Comparison of ENCODE assay signal across 8 mouse cellular contexts in genomic region chr6:61180756-61181191, GRCm38 (mm10). TPM values are rescaled to one million over a fixed set of nuclear protein-coding genes. Genes with fewer than 3 reads are reported as not detected.
DNase-seq lines count a peak whose midpoint lies in the region; ATAC-seq and TF ChIP-seq lines count a peak whose summit lies in the region.

No protein-coding gene starts in this region.

- peak overlapping the region; percentile 98 for H3K4me3 ChIP-seq in cerebellum, adult 2 months (replicated peaks; ENCODE audit: insufficient read depth, low read depth, low read length)
- peak overlapping the region; percentile 80 for H3K4me3 ChIP-seq in ES-E14 (ENCODE audit: insufficient read depth in 1 of 2, low read depth in 1 of 2, low read length in 2 of 2, poor library complexity in 1 of 2, severe bottlenecking in 1 of 2)
- H3K4me3 ChIP-seq in forebrain, embryonic 15.5 days: peak overlapping the region; percentile 79
- peak overlapping the region; percentile 81 for H3K4me3 ChIP-seq in intestine, embryonic 16.5 days (ENCODE audit: low read length)
- H3K4me3 ChIP-seq in limb, embryonic 13.5 days: peak overlapping the region; percentile 76
- H3K4me3 ChIP-seq in midbrain, postnatal 0 days (ENCODE audit: low read depth, low read length): peak overlapping the region; percentile 88

- TF ChIP-seq POLR2A in cerebellum, adult 2 months (IDR thresholded peaks at IDR 0.05; ENCODE audit: borderline replicate concordance, insufficient read depth, low read length): no peak

- peaks cover 4% of the 10 kb centered on the region; the same call in 1 of the 2 replicates for H3K4me1 ChIP-seq in cerebellum, adult 2 months (ENCODE audit: control insufficient read depth, insufficient read depth, low read length)
- H3K4me1 ChIP-seq in ES-E14 (ENCODE audit: control insufficient read depth in 2 of 2, insufficient read depth in 2 of 2, low read length in 2 of 2, poor library complexity in 1 of 2): no peaks in the 10 kb centered on the region
- peaks cover 51% of the 10 kb centered on the region for H3K4me1 ChIP-seq in forebrain, embryonic 15.5 days
- H3K4me1 ChIP-seq in intestine, embryonic 16.5 days (ENCODE audit: control insufficient read depth, insufficient read depth, low read length): no peaks in the 10 kb centered on the region
- peaks cover 20% of the 10 kb centered on the region for H3K4me1 ChIP-seq in limb, embryonic 13.5 days
- no peaks in the 10 kb centered on the region for H3K4me1 ChIP-seq in midbrain, postnatal 0 days (ENCODE audit: insufficient read depth, low read length)

- in situ Hi-C loops in ES-E14 (cut with MboI; ENCODE audit: low sequenced_read_pairs in 2 of 2, unreplicated experiment in 2 of 2): no loop called here

- H3K4me2 ChIP-seq in forebrain, embryonic 15.5 days (replicated peaks): peak overlapping the region; percentile 51
- H3K4me2 ChIP-seq in intestine, embryonic 16.5 days (ENCODE audit: low read depth, low read length): peak overlapping the region; percentile 96
- peak overlapping the region; percentile 93 for H3K4me2 ChIP-seq in limb, embryonic 13.5 days (replicated peaks)
- peak overlapping the region; percentile 71 for H3K4me2 ChIP-seq in midbrain, postnatal 0 days (ENCODE audit: low read depth, low read length, poor library complexity, severe bottlenecking)

- DNase-seq in cerebellum, adult 2 months: peak in 1 of 2 experiments; percentile 57
- DNase-seq in cerebellum, adult 9-11 months: no peak
- no peak for DNase-seq in ES-E14 (ENCODE audit: low read depth, low spot score)
- peak; percentile 36 for DNase-seq in midbrain, postnatal 0 days (ENCODE audit: low spot score)
- peak; percentile 20 for DNase-seq in thymus, postnatal 14 days

- H3K27ac ChIP-seq in cerebellum, adult 2 months (ENCODE audit: insufficient read depth, low read length): peak overlapping the region; percentile 60; the same call in 1 of the 2 replicates
- no peak overlapping the region for H3K27ac ChIP-seq in ES-E14 (ENCODE audit: insufficient read depth, low read depth, low read length, poor library complexity, severe bottlenecking)
- peak overlapping the region; percentile 96 for H3K27ac ChIP-seq in forebrain, embryonic 15.5 days (replicated peaks)
- H3K27ac ChIP-seq in intestine, embryonic 16.5 days (ENCODE audit: low read length): peak overlapping the region; percentile 70
- peak overlapping the region; percentile 74 for H3K27ac ChIP-seq in limb, embryonic 13.5 days
- peak overlapping the region; percentile 85 for H3K27ac ChIP-seq in midbrain, postnatal 0 days (ENCODE audit: low read depth, low read length)

- under 1% methylated on average over 40 of the region's 42 CpGs for WGBS in cerebellum, adult 2 months
- 0% methylated on average over 42 of the region's 42 CpGs for WGBS in forebrain, embryonic 15.5 days
- WGBS in intestine, embryonic 16.5 days: under 1% methylated on average over 40 of the region's 42 CpGs
- under 1% methylated on average over 27 of the region's 42 CpGs for WGBS in limb, embryonic 13.5 days
- WGBS in midbrain, postnatal 0 days: under 1% methylated on average over 31 of the region's 42 CpGs

- peak overlapping the region; percentile 69 for H3K9ac ChIP-seq in ES-E14 (ENCODE audit: insufficient read depth, low read depth, low read length, poor library complexity, severe bottlenecking)
- peak overlapping the region; percentile 85 for H3K9ac ChIP-seq in forebrain, embryonic 15.5 days (replicated peaks)
- H3K9ac ChIP-seq in intestine, embryonic 16.5 days (ENCODE audit: low read depth, low read length): peak overlapping the region; percentile 81
- H3K9ac ChIP-seq in limb, embryonic 13.5 days: peak overlapping the region; percentile 85
- H3K9ac ChIP-seq in midbrain, postnatal 0 days (replicated peaks; ENCODE audit: low read length, poor library complexity, severe bottlenecking): peak overlapping the region; percentile 91

- TF ChIP-seq CTCF in cerebellum, adult 2 months (IDR thresholded peaks at IDR 0.05; ENCODE audit: borderline replicate concordance, insufficient read depth, low read depth, low read length): no peak
- no peak for TF ChIP-seq CTCF in midbrain, postnatal 0 days (IDR thresholded peaks at IDR 0.05)

- no peaks in the 10 kb centered on the region for H3K36me3 ChIP-seq in ES-E14 (ENCODE audit: control insufficient read depth, insufficient read depth, low read length, poor library complexity, severe bottlenecking)
- no peaks in the 10 kb centered on the region for H3K36me3 ChIP-seq in forebrain, embryonic 15.5 days
- H3K36me3 ChIP-seq in intestine, embryonic 16.5 days (ENCODE audit: control insufficient read depth, insufficient read depth, low read length): no peaks in the 10 kb centered on the region
- no peaks in the 10 kb centered on the region for H3K36me3 ChIP-seq in limb, embryonic 13.5 days
- H3K36me3 ChIP-seq in midbrain, postnatal 0 days (ENCODE audit: insufficient read depth, low read length): no peaks in the 10 kb centered on the region

- no peaks in the 10 kb centered on the region for H3K27me3 ChIP-seq in cerebellum, adult 2 months (ENCODE audit: control insufficient read depth, insufficient read depth, low read length)
- no peaks in the 10 kb centered on the region for H3K27me3 ChIP-seq in forebrain, embryonic 15.5 days
- no peaks in the 10 kb centered on the region for H3K27me3 ChIP-seq in intestine, embryonic 16.5 days (replicated peaks; ENCODE audit: control insufficient read depth, insufficient read depth, low read length)
- peaks cover 5% of the 10 kb centered on the region for H3K27me3 ChIP-seq in limb, embryonic 13.5 days
- no peaks in the 10 kb centered on the region for H3K27me3 ChIP-seq in midbrain, postnatal 0 days (ENCODE audit: insufficient read depth, low read length)

- H3K9me3 ChIP-seq in ES-E14 (ENCODE audit: control insufficient read depth, insufficient read depth, low read depth, low read length): no peaks in the 10 kb centered on the region
- H3K9me3 ChIP-seq in forebrain, embryonic 15.5 days: no peaks in the 10 kb centered on the region
- no peaks in the 10 kb centered on the region for H3K9me3 ChIP-seq in intestine, embryonic 16.5 days (ENCODE audit: control insufficient read depth, low read length)
- no peaks in the 10 kb centered on the region for H3K9me3 ChIP-seq in limb, embryonic 13.5 days
- H3K9me3 ChIP-seq in midbrain, postnatal 0 days (ENCODE audit: low read length): no peaks in the 10 kb centered on the region

- ATAC-seq in forebrain, embryonic 15.5 days (replicated peaks): peak; percentile 67
- peak; percentile 63 for ATAC-seq in intestine, embryonic 16.5 days
- ATAC-seq in limb, embryonic 13.5 days (ENCODE audit: low FRiP score, low read depth): peak; percentile 54
- ATAC-seq in midbrain, postnatal 0 days (ENCODE audit: low FRiP score): peak; percentile 76

TF ChIP-seq in ES-E14, 5 proteins besides CTCF, POLR2A, EP300 and RAD21:
- TF ChIP-seq HCFC1 (IDR thresholded peaks at IDR 0.05; ENCODE audit: borderline replicate concordance, insufficient read depth, low read length) (no peak), MAFK (IDR thresholded peaks at IDR 0.05; ENCODE audit: insufficient read depth, low read depth, low read length) (no peak), CHD2 (IDR thresholded peaks at IDR 0.05; ENCODE audit: low read depth, low read length) (no peak), ZC3H11A (IDR thresholded peaks at IDR 0.05; ENCODE audit: borderline replicate concordance, low read depth, low read length) (no peak), ZNF384 (IDR thresholded peaks at IDR 0.05; ENCODE audit: low read depth, low read length) (no peak)
TF ChIP-seq in ES-E14: peak in this region for 0.

RNA-seq across cellular contexts. Expression of gene Ccser1, which starts 0.7 kb away (rescaled TPM):
- 12.7 and 13.9 TPM in 2 replicates for polyA plus RNA-seq in cerebellum, adult 2 months (2012; rRNA removed)
- total RNA-seq in ES-E14 (2012; rRNA removed): 4.1 and 4.2 TPM in 2 replicates
- polyA plus RNA-seq in forebrain, embryonic 15.5 days (2015; fragmentation: Nextera tagmentation; extraction: Ambion mirVana): 29.0 and 30.8 TPM in 2 replicates
- 3.6 and 3.8 TPM in 2 replicates for polyA plus RNA-seq in intestine, embryonic 16.5 days (2015; fragmentation: Nextera tagmentation; extraction: Ambion mirVana)
- polyA plus RNA-seq in limb, embryonic 13.5 days (2015; fragmentation: Nextera tagmentation; extraction: Ambion mirVana): 10.2 and 10.3 TPM in 2 replicates
- total RNA-seq in midbrain, postnatal 0 days (2014; rRNA removed): 51.4 and 54.7 TPM in 2 replicates
- polyA plus RNA-seq in midbrain, postnatal 0 days (2015; fragmentation: Nextera tagmentation; extraction: Ambion mirVana): 13.2 and 13.9 TPM in 2 replicates

Comparison
In these comparisons a context has a peak if more than half of its experiments do, and no peak if none do; other contexts are left out.
1. DNase-seq: peak in midbrain, postnatal 0 days (single experiment) and thymus, postnatal 14 days (single experiment); none in cerebellum, adult 9-11 months (single experiment) and ES-E14 (single experiment).
2. Peak in every context shown above with its lines, with median percentiles within 50 percentile points of each other: H3K4me3 ChIP-seq, H3K9ac ChIP-seq, ATAC-seq and H3K4me2 ChIP-seq.